Mouse (Mus musculus) CD8-positive naive resting alpha-beta T cell, adult 2 months (primary cell): ENCODE measurements around the gene Neu4.
"Not testable (repeated sequence)": the region's sequence is repeated elsewhere in the genome, so short reads cannot be mapped to it uniquely, and the experiment has no call there.

Experiments used
- DNase-seq, 2 experiments: peaks; one replicate each; pipeline ENCODE4 v3.0.0; 2022; ENCODE audit warnings: low read depth in 2 of 2, low spot score in 2 of 2

Gene Neu4

DNA sequence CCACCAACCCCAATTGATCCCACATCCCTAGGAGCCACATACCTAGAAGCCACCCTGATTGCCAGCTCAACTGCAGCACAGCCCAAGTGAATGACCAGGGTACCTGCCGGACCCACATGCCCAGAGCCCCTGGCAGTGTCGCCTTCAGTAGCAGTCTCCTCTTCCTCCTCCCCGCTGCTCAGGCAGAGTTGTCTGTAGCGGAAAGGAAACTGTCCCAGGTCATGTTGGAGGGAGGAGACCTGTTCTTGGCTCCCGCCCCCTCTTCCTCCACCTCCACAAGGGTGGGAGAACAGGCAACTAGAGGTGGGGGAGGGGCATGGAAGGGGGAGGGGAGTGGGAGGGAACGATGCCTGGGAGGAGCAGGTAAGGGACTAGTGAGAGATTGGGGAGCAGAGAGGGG is 32.1 kb downstream of the Neu4 start, which contains the start of gene Pdcd1:
Gene Pdcd1, minus strand, starts transcription at position 181 of the 400 bp plus-strand sequence.
- DNase-seq: peak in 1 of 2 experiments; percentile 19

GRCm38 (mm10) chr1:94053530-94054216 is 33.4 kb downstream of the Neu4 start:
- DNase-seq: no peak

DNA sequence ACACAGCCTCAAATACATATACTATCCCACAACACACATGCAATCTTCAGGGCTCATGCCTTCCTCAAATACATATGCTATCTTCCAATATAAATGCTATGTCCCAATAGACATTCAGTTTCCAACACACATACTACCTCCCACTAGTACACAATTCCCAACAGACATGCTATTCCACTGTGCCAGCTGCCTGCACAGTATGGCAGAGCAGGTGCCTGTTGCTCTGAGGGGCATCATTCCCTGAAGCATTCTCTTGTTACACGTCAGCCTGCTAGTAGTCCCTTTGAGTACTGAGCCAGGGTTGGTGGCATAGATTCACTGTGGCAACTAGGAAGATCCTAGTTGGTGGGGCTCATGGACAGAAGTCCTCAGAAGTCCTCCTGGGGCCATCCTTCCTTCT is 34.2 kb downstream of the Neu4 start:
- DNase-seq: no peak

GRCm38 (mm10) chr1:94055966-94056365 is 35.7 kb downstream of the Neu4 start:
- DNase-seq: no peak

- no peak for DNase-seq
Measured at GRCm38 (mm10) chr1:94057401-94057800, 37.1 kb downstream of the Neu4 start.

DNA sequence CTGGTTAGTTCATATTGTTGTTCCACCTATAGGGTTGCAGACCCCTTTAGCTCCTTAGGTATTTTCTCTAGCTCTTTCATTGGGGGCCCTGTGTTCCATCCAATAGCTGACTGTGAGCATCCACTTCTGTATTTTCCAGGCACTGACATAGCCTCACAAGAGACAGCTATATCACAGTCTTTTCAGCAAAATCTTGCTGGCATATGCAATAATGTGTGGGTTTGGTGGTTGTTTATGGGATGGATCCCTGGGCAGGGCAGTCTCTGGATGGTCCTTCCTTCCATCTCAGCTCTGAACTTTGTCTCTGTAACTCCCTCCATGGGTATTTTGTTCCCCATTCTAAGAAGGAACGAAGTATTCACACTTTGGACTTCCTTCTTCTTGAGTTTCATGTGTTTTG is 38.0 kb downstream of the Neu4 start:
- DNase-seq: not testable (repeated sequence)

DNA sequence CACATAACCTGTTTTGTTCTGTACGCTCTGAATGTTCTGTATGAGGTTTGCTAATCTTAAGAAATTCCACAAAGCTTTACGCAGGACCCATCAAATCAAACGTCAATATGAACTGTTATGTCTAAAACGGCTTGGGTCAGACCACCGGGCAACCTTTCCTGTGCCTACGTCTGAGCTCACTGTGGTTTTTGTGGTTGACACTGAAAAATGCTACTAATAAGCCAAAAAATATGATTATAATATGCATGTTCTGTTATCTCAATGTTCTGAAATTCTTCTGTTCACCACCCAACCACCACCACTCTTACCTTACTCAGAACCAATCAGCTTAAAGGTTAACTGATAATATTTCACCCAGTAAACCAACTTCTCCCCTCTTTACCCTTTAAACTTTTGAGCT is 54.5 kb downstream of the Neu4 start:
- no peak for DNase-seq

DNA sequence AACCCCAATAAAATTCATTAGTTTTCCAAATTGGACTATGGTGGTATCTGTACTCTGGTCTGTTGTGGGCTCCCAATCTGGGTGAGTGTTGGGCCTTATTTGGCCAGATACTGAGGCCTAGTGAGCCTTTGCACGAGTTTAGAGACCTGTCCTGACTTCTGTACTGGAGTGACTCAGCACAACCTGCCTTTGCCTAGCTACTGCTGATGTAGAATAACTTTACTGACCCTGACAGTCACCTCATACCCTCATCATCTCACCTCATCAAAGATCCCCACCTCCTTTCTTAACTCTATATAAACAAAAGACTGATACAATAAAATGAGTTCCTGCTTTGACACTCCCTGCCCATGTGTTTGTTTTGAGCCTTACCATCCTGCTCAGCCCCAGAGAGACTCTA is 56.5 kb downstream of the Neu4 start:
- DNase-seq: no peak
